Mouse (Mus musculus): ENCODE data around the gene Trim11. TPM values are rescaled to one million over a fixed set of nuclear protein-coding genes. Genes with fewer than 3 reads are reported as not detected.

Gene Trim11
- total and polyA plus RNA-seq, 2 experiments: 13.4 to 22.4 TPM

DNA sequence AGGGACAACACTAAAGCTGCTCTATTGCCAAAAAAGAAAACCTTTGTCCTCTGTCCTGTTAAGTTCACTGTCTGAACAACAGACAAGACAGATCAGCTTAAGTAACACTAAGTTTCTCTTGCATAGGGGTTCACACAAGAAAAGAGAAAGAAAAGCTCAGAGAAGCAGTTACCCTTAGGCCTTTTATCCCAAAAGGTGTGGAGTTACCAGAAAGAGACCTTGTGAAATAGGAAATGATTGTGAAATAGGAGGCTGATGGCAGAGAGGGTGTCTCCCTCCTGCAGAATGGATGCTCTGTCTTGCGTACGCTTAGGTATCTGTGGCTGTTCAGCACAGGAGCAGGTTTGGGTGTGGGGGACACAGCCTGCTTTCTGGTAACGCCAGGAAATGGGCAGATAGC lies 1.3 kb downstream of the Trim11 start:
- Histone ChIP-seq H3K79me2 (ENCODE audit: control insufficient read depth, insufficient read depth, low read length) (peaks cover 21% of the 10 kb centered on the region; the same call in 1 of the 2 replicates), H3K4me1 (ENCODE audit: control insufficient read depth, insufficient read depth, low read length) (peaks cover 11% of the 10 kb centered on the region)

DNA sequence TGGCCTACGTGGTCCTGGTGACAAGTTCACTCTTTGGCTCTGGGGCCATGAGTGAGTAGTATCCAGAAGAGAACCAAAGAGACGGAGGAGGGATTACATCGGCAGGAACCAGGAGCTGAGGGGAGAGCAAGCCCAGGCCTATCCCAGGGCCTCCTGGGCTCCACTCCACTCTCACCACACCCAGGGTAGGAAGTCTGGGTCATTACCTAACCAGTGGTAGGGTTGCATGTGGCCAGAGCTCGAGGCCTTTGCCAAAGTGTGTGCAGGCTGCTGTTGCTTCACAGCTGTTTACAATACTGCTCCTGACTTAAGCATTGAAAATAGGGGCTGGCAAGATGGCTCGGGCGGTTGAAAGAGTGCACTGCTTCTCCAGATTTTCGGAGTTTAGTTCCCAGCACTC lies 1.8 kb downstream of the Trim11 start:
- Histone ChIP-seq H3K27ac (replicated peaks; ENCODE audit: insufficient read depth, low read depth, low read length) (peak overlapping the region; percentile 95), H3K4me3 (ENCODE audit: insufficient read depth, low read depth, low read length) (peak overlapping the region; percentile 41), H3K79me2 (ENCODE audit: control insufficient read depth, insufficient read depth, low read length) (peaks cover 21% of the 10 kb centered on the region; the same call in 1 of the 2 replicates), H3K4me1 (ENCODE audit: control insufficient read depth, insufficient read depth, low read length) (peaks cover 11% of the 10 kb centered on the region), H3K9ac (ENCODE audit: low read depth, low read length) (peak overlapping the region; percentile 74), H3K27me3 (ENCODE audit: control insufficient read depth, insufficient read depth, low read length) (no peaks in the 10 kb centered on the region), H3K36me3 (ENCODE audit: control insufficient read depth, insufficient read depth, low read length) (peaks cover 9% of the 10 kb centered on the region)
- peak; percentile 94 for DNase-seq (ENCODE audit: extremely low read depth, low read depth, low spot score)
- TF ChIP-seq CTCF (IDR thresholded peaks at IDR 0.05; ENCODE audit: low read depth, low read length) (no peak), POLR2A (IDR thresholded peaks at IDR 0.05; ENCODE audit: extremely low read depth, insufficient read depth, low read length) (no peak)
- WGBS: 15% methylated on average over 7 of the region's 7 CpGs

More for the DNA sequence above, 1.3 kb downstream of the Trim11 start:
- TF ChIP-seq CTCF (IDR thresholded peaks at IDR 0.05; ENCODE audit: low read depth, low read length): no peak
- no peak for TF ChIP-seq POLR2A (IDR thresholded peaks at IDR 0.05; ENCODE audit: extremely low read depth, insufficient read depth, low read length)
- Histone ChIP-seq H3K27ac (replicated peaks; ENCODE audit: insufficient read depth, low read depth, low read length) (peak overlapping the region; percentile 95), H3K9ac (ENCODE audit: low read depth, low read length) (peak overlapping the region; percentile 74), H3K27me3 (ENCODE audit: control insufficient read depth, insufficient read depth, low read length) (no peaks in the 10 kb centered on the region), H3K4me3 (ENCODE audit: insufficient read depth, low read depth, low read length) (peak overlapping the region; percentile 41), H3K36me3 (ENCODE audit: control insufficient read depth, insufficient read depth, low read length) (peaks cover 7% of the 10 kb centered on the region)
- 12% methylated on average over 3 of the region's 3 CpGs for WGBS
- peak; percentile 86 for DNase-seq (ENCODE audit: extremely low read depth, low read depth, low spot score)

DNA sequence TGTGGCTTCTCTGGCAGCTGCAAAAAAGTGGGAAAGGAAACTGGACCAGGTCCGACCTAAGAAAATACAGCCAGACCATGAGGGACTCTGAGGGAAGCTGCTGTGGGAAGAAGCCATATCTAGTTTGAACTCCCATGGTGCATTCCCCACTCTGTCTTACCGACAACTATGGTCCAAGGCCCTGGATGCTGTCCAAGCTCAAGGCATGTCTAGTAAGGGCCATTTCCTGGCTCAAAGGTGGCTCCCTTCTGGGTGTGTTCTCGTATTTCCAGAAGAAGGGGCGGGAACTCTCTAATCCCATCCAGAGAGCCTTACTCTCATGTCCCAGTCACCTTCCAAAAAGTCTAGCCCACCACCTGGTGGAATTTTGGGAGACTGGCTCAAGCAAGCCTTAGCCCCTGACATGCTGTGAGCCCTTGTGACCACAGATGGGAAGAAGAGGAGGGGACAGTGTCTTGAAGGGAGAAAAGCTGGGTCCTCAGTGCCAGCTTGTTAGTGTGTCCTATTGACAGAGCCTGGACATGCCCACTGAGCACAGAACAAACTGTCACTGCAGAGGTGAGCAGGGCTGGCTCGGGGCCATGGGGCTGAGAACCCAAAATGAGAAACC lies 2.6 kb downstream of the Trim11 start:
- no peaks in the 10 kb centered on the region for H3K27me3 ChIP-seq (ENCODE audit: control insufficient read depth, insufficient read depth, low read length)
- H3K4me3 ChIP-seq (ENCODE audit: insufficient read depth, low read depth, low read length): no peak overlapping the region
- 33% methylated on average over 5 of the region's 5 CpGs for WGBS
- H3K4me1 ChIP-seq (ENCODE audit: control insufficient read depth, insufficient read depth, low read length): peaks cover 11% of the 10 kb centered on the region
- H3K9ac ChIP-seq (ENCODE audit: low read depth, low read length): peak overlapping the region; percentile 22
- H3K27ac ChIP-seq (replicated peaks; ENCODE audit: insufficient read depth, low read depth, low read length): peak overlapping the region; percentile 26
- TF ChIP-seq CTCF (IDR thresholded peaks at IDR 0.05; ENCODE audit: low read depth, low read length): no peak
- no peak for TF ChIP-seq POLR2A (IDR thresholded peaks at IDR 0.05; ENCODE audit: extremely low read depth, insufficient read depth, low read length)
- peaks cover 14% of the 10 kb centered on the region for H3K36me3 ChIP-seq (ENCODE audit: control insufficient read depth, insufficient read depth, low read length)
- peak; percentile 35 for DNase-seq (ENCODE audit: extremely low read depth, low read depth, low spot score)
- H3K79me2 ChIP-seq (ENCODE audit: control insufficient read depth, insufficient read depth, low read length): peaks cover 21% of the 10 kb centered on the region; the same call in 1 of the 2 replicates

DNA sequence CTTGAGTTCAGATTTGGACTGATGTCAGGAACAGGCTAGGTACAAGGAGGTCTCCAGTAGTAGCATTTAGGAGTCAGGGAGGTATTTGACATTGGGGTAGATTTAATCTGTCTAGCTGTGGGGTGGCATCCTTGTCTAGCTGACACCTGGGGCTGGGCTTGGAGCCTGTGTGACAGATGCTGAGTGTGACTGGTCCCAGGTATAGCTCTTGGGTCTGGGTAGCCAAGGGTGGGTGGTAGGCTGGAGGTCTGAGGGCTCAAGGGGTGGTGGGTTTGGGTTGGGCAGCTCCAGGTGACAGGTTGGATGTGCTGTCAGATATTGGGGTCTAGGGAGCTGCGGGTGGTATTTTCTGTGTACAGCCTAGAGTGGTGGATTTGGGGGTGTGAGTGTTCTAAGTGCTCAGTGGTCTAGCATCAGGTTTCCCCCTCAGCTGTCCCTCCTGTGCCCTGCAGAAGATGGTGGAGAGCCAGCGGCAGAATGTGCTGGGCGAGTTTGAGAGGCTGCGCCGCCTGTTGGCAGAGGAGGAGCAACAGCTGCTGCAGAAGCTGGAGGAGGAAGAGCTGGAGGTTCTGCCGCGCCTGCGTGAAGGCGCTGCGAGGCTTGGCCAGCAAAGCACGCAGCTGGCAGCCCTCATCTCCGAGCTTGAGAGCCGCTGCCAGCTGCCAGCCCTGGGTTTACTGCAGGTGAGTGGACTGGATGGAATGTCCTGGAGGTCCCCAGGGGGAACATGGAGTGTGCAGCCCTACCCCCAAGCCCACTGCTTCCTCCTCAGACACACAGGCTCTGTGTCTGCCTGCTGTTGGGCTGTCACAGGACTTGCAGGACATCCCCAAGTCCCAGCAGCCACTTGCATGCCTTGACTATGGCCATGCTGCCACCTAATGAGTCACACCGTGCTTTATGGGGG lies 3.9 kb downstream of the Trim11 start:
- DNase-seq (ENCODE audit: extremely low read depth, low read depth, low spot score): peak; percentile 35

DNA sequence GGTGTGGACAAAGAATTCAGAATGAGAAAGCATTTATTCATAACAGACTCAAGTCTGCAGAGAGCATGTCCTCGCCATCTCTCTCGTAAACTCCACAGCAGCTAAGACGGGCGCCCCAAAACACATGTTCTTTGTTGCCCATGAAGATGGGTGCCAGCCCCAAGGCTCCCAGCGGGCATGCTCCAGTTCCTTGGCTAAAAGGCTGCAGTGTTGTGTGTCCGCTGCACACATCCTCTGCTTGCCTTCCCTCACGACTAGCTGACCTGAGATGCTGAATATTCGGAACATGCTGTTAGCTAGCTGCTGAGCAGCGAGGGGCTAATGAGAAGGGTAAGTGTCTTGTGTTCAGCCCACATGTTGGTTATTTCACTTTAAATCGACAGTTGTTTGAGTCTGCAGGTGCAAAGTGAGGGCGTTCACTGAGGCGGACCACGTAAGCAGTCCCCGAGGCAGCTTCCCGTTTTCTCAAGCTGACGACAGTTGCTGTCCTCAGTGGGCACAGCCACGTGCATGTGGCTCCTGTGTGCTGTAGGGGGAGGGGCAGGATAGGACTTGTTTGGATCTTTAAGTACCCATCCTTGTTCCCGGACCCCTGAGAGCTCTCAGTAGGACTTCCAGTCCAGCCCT lies 4.7 kb downstream of the Trim11 start:
- Histone ChIP-seq H3K27ac (replicated peaks; ENCODE audit: insufficient read depth, low read depth, low read length) (no peak overlapping the region), H3K79me2 (ENCODE audit: control insufficient read depth, insufficient read depth, low read length) (peaks cover 21% of the 10 kb centered on the region; the same call in 1 of the 2 replicates), H3K9ac (ENCODE audit: low read depth, low read length) (no peak overlapping the region), H3K27me3 (ENCODE audit: control insufficient read depth, insufficient read depth, low read length) (no peaks in the 10 kb centered on the region), H3K4me1 (ENCODE audit: control insufficient read depth, insufficient read depth, low read length) (peaks cover 11% of the 10 kb centered on the region), H3K36me3 (ENCODE audit: control insufficient read depth, insufficient read depth, low read length) (peaks cover 23% of the 10 kb centered on the region), H3K4me3 (ENCODE audit: insufficient read depth, low read depth, low read length) (no peak overlapping the region)
- 90% methylated on average over 18 of the region's 18 CpGs for WGBS
- TF ChIP-seq CTCF (IDR thresholded peaks at IDR 0.05; ENCODE audit: low read depth, low read length) (no peak), POLR2A (IDR thresholded peaks at IDR 0.05; ENCODE audit: extremely low read depth, insufficient read depth, low read length) (no peak)
- DNase-seq (ENCODE audit: extremely low read depth, low read depth, low spot score): no peak

More for the DNA sequence above, 3.9 kb downstream of the Trim11 start:
- no peak overlapping the region for H3K9ac ChIP-seq (ENCODE audit: low read depth, low read length)
- TF ChIP-seq CTCF (IDR thresholded peaks at IDR 0.05; ENCODE audit: low read depth, low read length) (peak; percentile 35), POLR2A (IDR thresholded peaks at IDR 0.05; ENCODE audit: extremely low read depth, insufficient read depth, low read length) (no peak)
- H3K27ac ChIP-seq (replicated peaks; ENCODE audit: insufficient read depth, low read depth, low read length): no peak overlapping the region
- H3K36me3 ChIP-seq (ENCODE audit: control insufficient read depth, insufficient read depth, low read length): peaks cover 23% of the 10 kb centered on the region
- no peaks in the 10 kb centered on the region for H3K27me3 ChIP-seq (ENCODE audit: control insufficient read depth, insufficient read depth, low read length)
- peaks cover 21% of the 10 kb centered on the region; the same call in 1 of the 2 replicates for H3K79me2 ChIP-seq (ENCODE audit: control insufficient read depth, insufficient read depth, low read length)
- WGBS: 81% methylated on average over 14 of the region's 14 CpGs
- H3K4me1 ChIP-seq (ENCODE audit: control insufficient read depth, insufficient read depth, low read length): peaks cover 11% of the 10 kb centered on the region
- no peak overlapping the region for H3K4me3 ChIP-seq (ENCODE audit: insufficient read depth, low read depth, low read length)

All from liver, adult 2 months (tissue).